Mouse (Mus musculus) testis, postnatal 14 days (tissue): ENCODE measurements at regions not wholly inside any gene's neighbourhood (a gene's known extent, or its start where the extent isn't known, plus 50 kb on each side); places are given as distances from the start of the nearest gene placed in this dataset.

Experiments
- DNase-seq: peaks from one replicate; pipeline ENCODE4 v3.0.0; 2021; ENCODE audit warnings: low spot score

- no peak for DNase-seq
Measured at GRCm38 (mm10) chr9:61707296-61707695, 207.0 kb downstream of the Rplp1 start.

GRCm38 (mm10) chr9:61706263-61706755 is 208.0 kb downstream of the Rplp1 start:
- no peak for DNase-seq

- DNase-seq = no peak
Measured at GRCm38 (mm10) chr9:61705586-61706233, 208.6 kb downstream of the Rplp1 start.

- no peak for DNase-seq
Measured at GRCm38 (mm10) chr9:61703301-61703700, 211.0 kb downstream of the Rplp1 start.

GRCm38 (mm10) chr9:61702280-61702966 is 211.9 kb downstream of the Rplp1 start:
- peak; percentile 19 for DNase-seq

- DNase-seq = no peak
Measured at GRCm38 (mm10) chr9:61700576-61700975, 213.8 kb downstream of the Rplp1 start.

GRCm38 (mm10) chr9:61699618-61700017 is 214.7 kb downstream of the Rplp1 start:
- no peak for DNase-seq

GRCm38 (mm10) chr9:61697959-61698358 is 216.4 kb downstream of the Rplp1 start:
- DNase-seq = peak; percentile 46

- no peak for DNase-seq
Measured at GRCm38 (mm10) chr9:61696831-61697230, 217.5 kb downstream of the Rplp1 start.

- no peak for DNase-seq
Measured at GRCm38 (mm10) chr9:61695821-61696220, 218.5 kb downstream of the Rplp1 start.

- DNase-seq = peak; percentile 21
Measured at GRCm38 (mm10) chr9:61695381-61695791, 219.0 kb downstream of the Rplp1 start.

- DNase-seq = no peak
Measured at GRCm38 (mm10) chr9:61694206-61694605, 220.1 kb downstream of the Rplp1 start.

GRCm38 (mm10) chr9:61690786-61691185 is 223.6 kb downstream of the Rplp1 start:
- peak; percentile 59 for DNase-seq

- no peak for DNase-seq
Measured at GRCm38 (mm10) chr9:61689939-61690338, 224.4 kb downstream of the Rplp1 start.

- no peak for DNase-seq
Measured at GRCm38 (mm10) chr9:61689516-61689915, 224.8 kb downstream of the Rplp1 start.

- no peak for DNase-seq
Measured at GRCm38 (mm10) chr9:61683557-61683956, 230.8 kb downstream of the Rplp1 start.

- DNase-seq = no peak
Measured at GRCm38 (mm10) chr9:61682744-61683259, 231.5 kb downstream of the Rplp1 start.

GRCm38 (mm10) chr9:61682316-61682715 is 232.0 kb downstream of the Rplp1 start:
- no peak for DNase-seq

GRCm38 (mm10) chr9:61681406-61681805 is 232.9 kb downstream of the Rplp1 start:
- DNase-seq = no peak

GRCm38 (mm10) chr9:61680911-61681311 is 233.4 kb downstream of the Rplp1 start:
- no peak for DNase-seq

GRCm38 (mm10) chr9:61679686-61680085 is 234.7 kb downstream of the Rplp1 start:
- no peak for DNase-seq

GRCm38 (mm10) chr9:61677603-61678002 is 236.7 kb downstream of the Rplp1 start:
- DNase-seq = no peak

GRCm38 (mm10) chr9:61677037-61677436 is 237.3 kb downstream of the Rplp1 start:
- DNase-seq = no peak
